Comparison of ENCODE assay signal across 8 mouse cellular contexts in genomic region chr17:83351601-83352413, GRCm38 (mm10). TPM values are rescaled to one million over a fixed set of nuclear protein-coding genes. Genes with fewer than 3 reads are reported as not detected.
A peak's percentile ranks its signal among the peaks of the same experiment; 100 is the strongest.
DNase-seq lines count a peak whose midpoint lies in the region; ATAC-seq and TF ChIP-seq lines count a peak whose summit lies in the region.

No protein-coding gene starts in this region.

- no peaks in the 10 kb centered on the region for H3K9me3 ChIP-seq in heart, postnatal 0 days (replicated peaks; ENCODE audit: control insufficient read depth, low read length)
- no peaks in the 10 kb centered on the region for H3K9me3 ChIP-seq in liver, postnatal 0 days (ENCODE audit: low read length)

- WGBS in heart, postnatal 0 days, result 9% methylated on average over 13 of the region's 13 CpGs
- 4% methylated on average over 13 of the region's 13 CpGs for WGBS in liver, postnatal 0 days (ENCODE audit: insufficient replicate concordance)

- H3K27me3 ChIP-seq in heart, postnatal 0 days (ENCODE audit: control insufficient read depth, insufficient read depth, low read length), result no peaks in the 10 kb centered on the region
- H3K27me3 ChIP-seq in liver, postnatal 0 days (ENCODE audit: insufficient read depth, low read length), result no peaks in the 10 kb centered on the region

- no peak for TF ChIP-seq EP300 in heart, postnatal 0 days (IDR thresholded peaks at IDR 0.05; ENCODE audit: low read depth)
- TF ChIP-seq EP300 in liver, postnatal 0 days (IDR thresholded peaks at IDR 0.05; ENCODE audit: low read depth), result no peak

- DNase-seq in gastrocnemius, adult 2 months, result no peak
- DNase-seq in gastrocnemius, postnatal 36 days, result no peak
- peak; percentile 88 for DNase-seq in A20 (ENCODE audit: low read depth, low spot score)
- peak; percentile 30 for DNase-seq in embryo, embryonic 10 days (ENCODE audit: low spot score)
- peak; percentile 27 for DNase-seq in heart, postnatal 0 days (ENCODE audit: low spot score)
- peak; percentile 21 for DNase-seq in liver, postnatal 0 days
- peak; percentile 54 to 61 for DNase-seq in spleen, postnatal 36 days (ENCODE audit: low spot score in 2 of 2)
- no peak for DNase-seq in yolk sac, embryonic 10.5 days (ENCODE audit: low spot score)

- H3K36me3 ChIP-seq in heart, postnatal 0 days (replicated peaks; ENCODE audit: control insufficient read depth, insufficient read depth, low read length), result no peaks in the 10 kb centered on the region
- H3K36me3 ChIP-seq in liver, postnatal 0 days (replicated peaks; ENCODE audit: insufficient read depth, low read length), result no peaks in the 10 kb centered on the region

- no peak for ATAC-seq in heart, postnatal 0 days (ENCODE audit: insufficient read depth, low read depth)
- no peak for ATAC-seq in liver, postnatal 0 days

- intact Hi-C loops in gastrocnemius, adult 2 months (cut with DNase I), result loop anchor here (2.0 to 5.0 kb wide), 2 partner anchors 75 to 160 kb away; no protein-coding TSS in a partner anchor
- intact Hi-C loops in gastrocnemius, postnatal 36 days (cut with DNase I), result loop anchor here (2.0 kb wide), 1 partner anchor 75 kb away; no protein-coding TSS in a partner anchor

- H3K4me3 ChIP-seq in gastrocnemius, adult 2 months, result peak overlapping the region; percentile 87
- peak overlapping the region; percentile 89 for H3K4me3 ChIP-seq in heart, postnatal 0 days (ENCODE audit: low read depth, low read length)
- peak overlapping the region; percentile 87 for H3K4me3 ChIP-seq in liver, postnatal 0 days (ENCODE audit: low read depth, low read length)

- peak overlapping the region; percentile 95 for H3K4me2 ChIP-seq in heart, postnatal 0 days (ENCODE audit: low read depth, low read length)
- peak overlapping the region; percentile 90 for H3K4me2 ChIP-seq in liver, postnatal 0 days (ENCODE audit: low read depth, low read length)

- H3K4me1 ChIP-seq in heart, postnatal 0 days (ENCODE audit: control insufficient read depth, insufficient read depth), result peaks cover 15% of the 10 kb centered on the region
- peaks cover 19% of the 10 kb centered on the region for H3K4me1 ChIP-seq in liver, postnatal 0 days (ENCODE audit: insufficient read depth)

- H3K27ac ChIP-seq in gastrocnemius, adult 2 months, result peak overlapping the region; percentile 90
- peak overlapping the region; percentile 89 for H3K27ac ChIP-seq in heart, postnatal 0 days (ENCODE audit: low read depth)
- peak overlapping the region; percentile 91 for H3K27ac ChIP-seq in liver, postnatal 0 days (ENCODE audit: low read depth)

- no peak for TF ChIP-seq CTCF in gastrocnemius, adult 2 months (IDR thresholded peaks at IDR 0.05)
- no peak for TF ChIP-seq CTCF in heart, postnatal 0 days (IDR thresholded peaks at IDR 0.05; ENCODE audit: low read depth)
- no peak for TF ChIP-seq CTCF in liver, postnatal 0 days (IDR thresholded peaks at IDR 0.05; ENCODE audit: low read depth)

- peak overlapping the region; percentile 94 for H3K9ac ChIP-seq in heart, postnatal 0 days (replicated peaks; ENCODE audit: low read depth, low read length)
- peak overlapping the region; percentile 88 for H3K9ac ChIP-seq in liver, postnatal 0 days (replicated peaks)

RNA-seq across cellular contexts. Expression of gene Eml4, which starts 1.1 kb away (rescaled TPM):
- total RNA-seq in gastrocnemius, adult 2 months (2021), result 1 to 10 TPM; 1.8 to 2.6 TPM
- total RNA-seq in gastrocnemius, postnatal 36 days (2021), result 1 to 10 TPM; 1.7 TPM
- total RNA-seq in heart, postnatal 0 days (2014; rRNA removed; ENCODE audit: low replicate concordance), result 11.6 and 15.6 TPM in 2 replicates
- polyA plus RNA-seq in heart, postnatal 0 days (2015; fragmentation: Nextera tagmentation; extraction: Ambion mirVana), result 4.5 and 5.0 TPM in 2 replicates
- polyA plus RNA-seq in liver, postnatal 0 days (2015; fragmentation: Nextera tagmentation; extraction: Ambion mirVana), result 3.8 and 4.7 TPM in 2 replicates

Comparison
In these comparisons a context has a peak if more than half of its experiments do, and no peak if none do; other contexts are left out.
1. DNase-seq: peak in A20 (single experiment), embryo, embryonic 10 days (single experiment), heart, postnatal 0 days (single experiment), liver, postnatal 0 days (single experiment) and spleen, postnatal 36 days (2 of 2); none in gastrocnemius, adult 2 months (single experiment), gastrocnemius, postnatal 36 days (0 of 2) and yolk sac, embryonic 10.5 days (single experiment).
2. Peak in every context shown above with its lines, with median percentiles within 50 percentile points of each other: H3K27ac ChIP-seq and H3K4me3 ChIP-seq.